Mouse (Mus musculus): ENCODE data around the gene Psip1.
"Not testable (repeated sequence)": the region's sequence is repeated elsewhere in the genome, so short reads cannot be mapped to it uniquely, and the experiment has no call there.

The Psip1 gene

DNA sequence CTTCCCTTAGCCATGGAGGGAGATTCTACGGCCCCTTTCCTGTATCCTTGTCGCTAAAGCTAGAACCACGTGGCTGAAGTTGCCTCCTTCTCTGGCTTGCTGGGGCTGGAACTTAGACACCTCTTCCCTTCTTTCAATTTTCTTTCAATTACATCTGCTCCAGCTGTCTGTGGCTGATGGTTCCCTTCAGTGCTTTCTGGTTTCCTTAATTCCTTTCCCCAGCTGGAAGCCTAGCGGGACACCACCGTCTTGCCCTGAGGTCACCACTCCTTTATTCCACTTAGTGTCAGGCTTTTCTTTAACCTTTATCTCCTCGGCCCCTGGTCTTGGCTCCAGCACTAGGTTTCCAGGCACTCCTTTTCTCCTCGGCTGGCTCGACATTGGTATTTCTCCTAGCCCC lies 24.8 kb upstream of the Psip1 start:
- in situ Hi-C loops (cut with MboI, MseI) = no loop called here

DNA sequence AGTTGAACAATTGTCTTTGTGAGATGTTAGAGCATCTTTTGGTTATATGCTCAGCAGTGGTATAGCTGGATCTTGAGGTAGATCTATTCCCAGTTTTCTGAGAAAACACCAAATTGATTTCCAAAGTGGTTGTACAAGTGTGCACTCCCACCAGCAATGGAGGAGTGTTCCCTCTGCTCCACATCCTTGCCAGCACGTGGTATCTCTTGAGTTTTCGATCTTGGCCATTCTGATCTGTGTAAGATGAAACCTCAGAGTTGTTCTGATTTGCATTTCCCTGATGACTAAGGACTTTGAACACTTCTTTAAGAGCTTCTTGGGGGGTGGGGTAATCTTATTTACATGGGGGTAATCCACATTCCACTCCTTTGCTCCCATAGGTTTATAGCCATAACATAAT lies 23.3 kb upstream of the Psip1 start:
- in situ Hi-C loops (cut with MboI, MseI) = no loop called here

DNA sequence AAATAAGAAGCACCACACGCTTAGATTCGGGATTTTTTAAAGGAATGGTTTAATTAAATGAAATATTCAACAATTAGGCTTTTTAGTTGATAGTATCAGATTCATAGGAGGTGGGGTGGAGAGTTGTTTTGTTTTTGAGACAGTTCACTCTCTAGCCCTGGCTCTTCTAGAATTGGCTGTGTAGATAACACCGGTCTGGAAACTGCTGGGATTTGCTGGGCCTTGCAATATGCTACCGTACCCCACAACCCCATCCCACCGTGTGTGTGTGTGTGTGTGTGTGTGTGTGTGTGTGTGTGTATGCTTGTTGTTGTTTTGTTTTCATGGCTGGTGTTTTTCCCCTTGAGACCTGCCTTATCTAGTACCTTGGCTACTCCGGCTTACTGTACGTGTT lies 14.8 kb upstream of the Psip1 start:
- in situ Hi-C loops (cut with MboI, MseI) = no loop called here

DNA sequence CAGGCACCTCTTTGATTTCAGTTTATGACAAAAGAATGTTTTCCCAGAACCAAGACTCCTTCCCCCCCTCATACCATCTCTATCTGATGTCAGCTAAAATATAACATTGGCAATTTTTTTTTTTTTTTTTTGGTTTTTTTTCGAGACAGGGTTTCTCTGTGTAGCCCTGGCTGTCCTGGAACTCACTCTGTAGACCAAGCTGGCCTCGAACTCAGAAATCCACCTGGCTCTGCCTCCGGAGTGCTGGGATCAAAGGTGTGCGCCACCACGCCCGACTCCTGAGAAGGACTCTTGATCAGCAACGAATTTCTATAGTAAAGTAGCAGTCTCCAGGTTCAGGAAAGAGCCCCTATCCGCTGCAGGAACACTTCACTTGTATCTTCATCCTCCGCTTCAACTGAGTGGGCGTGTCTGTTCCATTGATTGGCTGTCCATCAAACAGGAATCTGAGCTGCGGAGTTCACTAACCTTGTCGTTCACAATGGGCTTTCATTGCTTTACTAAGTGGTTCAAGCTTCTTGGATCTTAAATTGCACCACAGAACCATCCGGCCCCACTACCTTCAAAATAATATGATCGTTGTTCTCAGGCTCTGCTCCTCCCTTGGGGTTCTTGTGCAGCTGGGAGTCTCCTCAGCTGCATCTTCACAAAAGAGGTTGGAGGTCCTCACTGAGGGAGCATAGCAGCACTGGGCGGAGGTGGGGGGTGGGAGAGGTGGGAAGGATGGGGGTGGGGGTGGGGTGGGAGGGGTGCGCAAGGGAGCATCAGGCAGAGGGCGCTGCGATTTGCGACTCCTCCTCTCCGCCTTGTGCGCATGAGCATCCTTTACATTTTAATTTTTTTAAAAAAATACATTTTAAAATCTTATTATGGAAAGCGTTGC lies 14.1 kb upstream of the Psip1 start:
- in situ Hi-C loops (cut with MboI, MseI) = no loop called here

DNA sequence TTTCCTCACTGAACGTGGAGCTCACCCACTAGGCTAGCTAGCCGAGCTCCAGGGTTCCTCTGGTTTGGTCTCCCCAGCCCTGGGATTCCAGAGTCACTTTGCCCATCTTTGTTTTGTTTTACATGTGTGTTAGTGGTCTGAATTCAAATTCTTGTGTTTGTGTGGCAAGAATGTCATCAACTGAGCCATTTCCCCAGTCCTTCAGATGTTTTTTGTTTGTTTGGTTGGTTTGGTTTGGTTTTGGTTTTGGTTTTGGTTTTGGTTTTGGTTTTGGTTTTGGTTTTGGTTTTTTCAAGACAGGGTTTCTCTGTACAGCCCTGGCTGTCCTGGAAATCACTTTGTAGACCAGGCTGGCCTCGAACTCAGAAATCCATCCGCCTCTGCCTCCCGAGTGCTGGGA lies 10.8 kb upstream of the Psip1 start:
- in situ Hi-C loops (cut with MboI, MseI) = not testable (repeated sequence)

DNA sequence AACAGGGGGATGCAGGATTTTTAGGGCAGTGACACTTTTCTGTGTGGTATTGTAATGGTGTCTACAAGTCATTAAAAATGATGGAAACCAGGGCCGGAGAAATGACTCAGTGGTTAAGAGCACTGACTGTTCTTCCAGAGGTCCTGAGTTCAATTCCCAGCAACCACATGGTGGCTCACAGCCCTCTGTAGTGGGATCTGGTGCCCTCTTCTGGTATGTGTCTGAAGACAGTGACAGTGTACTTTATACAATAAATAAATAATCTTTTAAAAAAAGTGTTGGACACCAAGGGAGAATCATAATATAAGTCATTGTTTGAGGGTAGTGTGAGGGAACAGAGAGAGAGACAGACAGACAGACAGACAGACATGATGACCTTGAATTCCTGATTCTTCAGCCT lies 6.9 kb upstream of the Psip1 start:
- in situ Hi-C loops (cut with MboI, MseI) = no loop called here

DNA sequence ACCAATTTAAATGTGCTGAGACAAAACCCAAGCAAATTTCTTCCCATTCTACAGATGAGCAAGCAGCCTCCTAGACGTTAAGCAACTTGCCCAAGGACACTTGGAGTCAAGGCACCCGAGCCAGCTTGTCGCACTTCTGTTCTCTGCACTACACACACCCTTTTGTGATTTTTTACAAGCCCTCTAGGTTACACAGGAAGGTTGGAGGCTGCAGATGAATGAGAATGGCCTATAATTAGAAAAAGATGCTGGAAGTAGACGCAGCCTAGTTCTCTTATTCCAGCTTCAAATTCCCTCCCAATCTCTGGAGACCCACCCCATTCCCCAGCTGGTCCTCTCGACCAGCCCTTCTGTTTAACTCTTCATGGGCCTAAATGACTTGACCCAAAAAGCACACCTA lies 2.9 kb upstream of the Psip1 start:
- in situ Hi-C loops (cut with MboI, MseI) = no loop called here

DNA sequence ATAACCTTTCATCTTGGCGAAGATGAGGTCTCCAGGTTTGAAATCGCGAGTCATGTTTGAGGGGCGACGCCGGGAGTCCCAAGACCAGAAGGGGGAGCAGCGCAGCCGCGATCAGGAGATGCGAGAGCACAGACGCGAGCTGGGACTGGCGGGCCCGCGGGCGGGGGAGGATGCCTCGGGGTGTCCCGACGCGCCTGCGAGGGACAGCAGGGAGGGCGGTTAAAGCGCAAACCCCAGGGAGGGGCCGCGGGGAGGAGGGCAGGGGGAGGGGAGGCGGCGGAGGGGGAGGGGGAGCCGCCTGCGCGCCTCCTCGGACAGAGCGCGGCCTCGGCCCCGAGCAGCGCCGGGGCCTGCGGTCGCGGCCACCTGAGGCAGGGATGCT lies 533 bp downstream of the Psip1 start:
- in situ Hi-C loops (cut with MboI, MseI) = no loop called here

DNA sequence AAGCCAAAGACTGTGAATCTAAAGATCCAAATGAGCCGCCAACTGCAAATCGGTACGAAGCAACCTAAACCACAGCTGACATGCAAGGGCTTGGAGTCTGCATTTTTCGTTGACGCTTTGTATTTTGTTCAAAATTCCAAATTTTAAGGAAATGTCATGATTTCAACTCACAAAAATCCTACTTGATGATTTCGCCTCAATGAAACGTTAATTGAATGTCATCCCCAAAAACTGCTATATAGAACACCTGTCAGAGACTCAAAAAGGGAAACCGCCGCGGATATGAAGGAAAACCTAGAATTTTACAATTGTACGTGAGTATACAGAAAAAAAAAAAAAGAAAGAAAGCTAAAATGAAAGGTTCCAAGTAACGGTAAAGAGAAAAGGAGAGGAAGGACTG lies 1.0 kb downstream of the Psip1 start:
- in situ Hi-C loops (cut with MboI, MseI) = no loop called here

DNA sequence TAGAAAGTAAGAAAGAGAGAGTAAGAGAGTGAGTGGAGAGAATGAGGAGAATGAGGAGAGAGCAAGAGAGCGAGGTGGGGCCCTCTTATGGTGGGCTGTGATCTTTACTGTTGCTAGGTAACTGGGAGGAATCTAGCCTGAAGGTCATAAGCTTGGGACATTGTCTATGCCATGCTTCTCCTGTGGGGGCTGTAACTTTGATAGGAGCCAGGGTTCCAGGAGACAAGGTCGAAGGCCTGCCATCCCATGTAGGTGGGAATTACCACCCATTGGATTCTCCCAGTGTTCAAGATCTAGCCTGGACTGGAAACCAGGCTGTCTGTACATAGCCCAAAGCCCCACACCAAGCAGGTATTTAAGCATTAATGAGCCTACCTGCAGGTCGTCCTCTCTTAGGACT lies 18.1 kb downstream of the Psip1 start:
- in situ Hi-C loops (cut with MboI, MseI) = no loop called here

DNA sequence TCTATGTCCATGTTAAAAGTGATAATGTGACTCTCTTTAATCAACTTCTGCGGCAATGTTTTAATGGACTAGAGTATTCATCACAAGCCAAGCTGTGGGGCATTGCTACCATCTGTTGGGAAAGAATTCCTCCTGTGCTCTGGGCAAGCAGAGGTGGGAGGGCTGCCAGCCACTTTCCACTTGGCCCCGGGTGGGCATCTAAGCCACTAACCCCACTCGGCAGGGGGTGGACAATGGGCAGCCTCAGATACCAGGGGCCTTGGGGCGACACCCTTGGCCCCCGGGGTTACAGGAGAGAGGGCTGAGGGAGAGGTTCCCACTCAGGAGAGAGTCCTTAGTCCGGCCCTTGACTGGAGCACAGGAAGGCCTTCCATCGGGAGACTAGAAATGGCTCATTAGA lies 18.6 kb downstream of the Psip1 start:
- in situ Hi-C loops (cut with MboI, MseI) = no loop called here

DNA sequence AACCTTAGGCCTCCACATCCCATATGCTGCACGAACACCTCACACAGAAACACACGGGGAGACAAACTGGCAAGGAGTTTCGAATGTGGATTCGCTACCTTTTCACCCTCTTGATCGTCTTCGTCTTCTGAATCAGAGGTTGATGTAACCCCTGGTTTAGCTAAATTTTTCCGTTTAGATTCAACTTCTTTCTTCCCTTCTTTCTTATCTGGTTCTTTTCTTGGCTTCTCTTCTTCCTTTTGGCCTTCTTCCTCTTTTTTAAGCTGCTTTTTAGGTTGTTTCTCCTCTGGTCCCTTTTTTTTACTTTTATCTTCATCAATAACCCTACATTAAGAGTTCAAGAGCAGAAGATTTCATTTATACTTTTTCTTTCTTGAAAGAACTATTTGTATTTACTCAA lies 21.4 kb downstream of the Psip1 start:
- in situ Hi-C loops (cut with MboI, MseI) = no loop called here

DNA sequence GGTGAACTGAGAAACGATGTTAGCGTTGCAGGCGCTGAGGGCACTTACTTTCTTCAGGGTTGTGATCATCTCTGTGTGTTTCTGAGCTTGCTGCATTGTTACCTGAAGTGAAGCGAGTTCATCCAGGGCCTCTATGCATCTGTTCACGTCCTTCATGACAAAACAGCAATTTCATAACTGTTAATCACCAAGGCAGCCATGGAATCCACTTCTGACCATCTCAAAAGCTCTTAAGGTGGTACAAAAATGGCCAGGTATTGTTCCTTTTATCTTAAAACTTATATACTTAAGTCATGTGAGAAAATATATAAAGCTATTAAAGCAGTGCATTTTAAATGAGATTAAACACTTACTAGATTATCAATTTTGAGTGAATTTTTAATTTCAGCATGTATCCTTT lies 26.2 kb downstream of the Psip1 start:
- in situ Hi-C loops (cut with MboI, MseI) = no loop called here

DNA sequence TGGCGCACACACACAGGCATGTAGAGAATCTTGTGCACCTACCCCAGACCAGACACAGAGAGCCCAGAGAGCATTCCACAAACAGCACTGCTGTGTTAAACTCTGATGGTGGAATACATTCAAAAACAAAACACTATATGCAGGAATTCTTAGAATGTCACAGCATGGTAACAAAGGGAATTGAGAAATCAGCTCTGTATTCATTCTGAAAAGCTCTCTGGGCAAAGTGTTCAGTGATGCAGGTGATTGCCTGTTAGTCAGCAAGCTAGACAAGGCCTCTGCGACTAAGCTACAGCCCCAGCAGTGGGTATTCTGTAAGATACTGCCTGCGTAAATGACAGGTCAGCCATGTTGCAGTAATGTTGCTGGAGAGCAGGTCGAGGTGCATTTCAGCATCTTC lies 35.5 kb downstream of the Psip1 start:
- in situ Hi-C loops (cut with MboI, MseI) = no loop called here

DNA sequence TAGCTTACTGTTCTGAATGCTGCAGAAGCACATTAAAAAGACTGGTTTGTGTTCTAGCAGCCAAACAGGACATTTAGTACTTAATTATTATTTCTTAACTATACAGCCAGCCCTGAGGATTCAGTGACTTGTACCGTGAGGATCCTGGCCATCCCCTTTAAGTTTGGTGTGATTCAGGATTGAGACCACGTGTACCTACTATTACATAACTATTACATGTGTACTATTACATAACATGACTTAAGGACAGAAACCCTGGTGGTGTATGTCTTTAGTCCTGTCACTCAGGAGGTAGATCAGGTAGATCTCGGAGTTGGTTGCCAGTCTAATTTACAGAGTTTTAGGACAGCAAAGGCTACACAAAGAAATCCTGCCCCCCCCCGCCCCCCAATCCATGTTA lies 45.2 kb downstream of the Psip1 start:
- in situ Hi-C loops (cut with MboI, MseI) = no loop called here

DNA sequence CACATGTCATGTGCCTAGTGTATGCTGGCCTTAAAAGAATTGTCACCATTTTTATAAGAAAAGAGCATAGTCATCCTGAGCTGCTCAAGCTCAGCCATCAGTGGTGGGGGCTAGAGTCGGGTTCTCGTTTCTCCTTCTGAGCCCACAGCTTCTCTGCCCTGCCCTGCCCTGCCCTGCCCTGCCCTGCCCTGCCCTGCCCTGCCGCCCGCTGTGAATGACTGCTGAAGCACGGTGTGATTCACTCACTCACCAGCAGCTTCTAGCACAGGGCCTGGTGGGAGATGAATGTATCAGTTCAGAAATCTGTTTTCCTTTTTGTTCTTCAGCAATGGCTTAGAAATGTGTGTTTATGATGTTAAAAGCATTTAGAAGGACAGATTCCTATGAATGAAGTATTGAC lies 47.2 kb downstream of the Psip1 start:
- in situ Hi-C loops (cut with MboI, MseI) = no loop called here

DNA sequence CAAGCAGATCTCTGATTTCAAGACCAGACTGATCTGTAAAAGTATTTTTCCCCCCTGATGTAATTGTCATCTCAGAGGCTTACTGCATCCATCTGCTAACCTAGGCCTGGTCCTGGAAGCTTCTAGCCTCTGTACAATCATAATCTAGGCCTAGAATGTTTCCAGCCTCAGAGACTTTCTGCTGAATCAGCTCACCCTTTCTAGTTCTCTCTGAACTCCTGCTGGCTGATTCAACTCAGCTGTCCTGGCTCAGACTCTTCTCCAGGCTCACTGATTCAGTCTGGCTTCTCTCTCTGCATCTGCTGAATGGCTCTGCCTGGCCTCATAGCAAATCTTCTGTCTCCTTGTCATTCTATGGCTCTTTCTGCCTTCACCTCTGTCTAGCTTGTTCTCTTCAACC lies 48.1 kb downstream of the Psip1 start:
- in situ Hi-C loops (cut with MboI, MseI) = no loop called here

DNA sequence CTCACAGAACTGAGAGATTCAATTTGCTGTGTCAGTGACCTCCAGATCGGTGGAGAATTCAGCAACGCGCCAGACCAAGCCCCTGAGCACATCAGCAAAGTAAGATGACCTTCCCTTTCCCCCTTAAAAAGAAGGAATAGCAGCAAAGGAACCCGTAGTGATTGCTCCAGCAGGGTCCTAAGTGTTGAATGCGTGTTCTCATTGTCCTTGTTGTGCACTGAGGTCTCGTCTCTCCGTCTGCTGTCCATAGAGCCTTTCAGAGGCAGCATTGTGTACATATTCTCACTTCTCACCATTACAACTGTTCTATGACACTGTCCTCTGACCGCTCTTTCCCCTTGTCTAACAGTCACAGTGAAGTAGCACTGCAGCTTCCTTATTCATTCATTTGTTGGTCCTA lies 49.9 kb downstream of the Psip1 start:
- in situ Hi-C loops (cut with MboI, MseI) = no loop called here

DNA sequence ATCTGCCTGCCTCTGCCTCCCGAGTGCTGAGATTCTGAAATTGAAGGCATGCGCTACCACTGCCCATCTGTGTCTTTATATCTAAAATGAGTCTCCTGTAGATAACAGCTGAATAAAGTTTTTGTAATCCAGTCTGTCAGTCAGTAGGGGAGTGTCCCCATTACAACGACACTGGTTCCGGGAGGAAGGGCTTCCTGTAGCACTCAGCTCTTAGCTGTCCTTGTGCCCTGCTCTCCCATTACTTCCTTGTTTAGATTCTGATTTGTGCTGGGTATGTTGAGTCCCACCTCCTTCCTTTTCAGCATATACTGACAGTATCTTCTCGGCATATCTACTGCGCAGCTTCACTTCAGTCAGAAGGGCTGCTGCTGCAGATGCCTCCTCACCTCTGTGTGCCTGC lies 53.4 kb downstream of the Psip1 start:
- in situ Hi-C loops (cut with MboI, MseI) = no loop called here

DNA sequence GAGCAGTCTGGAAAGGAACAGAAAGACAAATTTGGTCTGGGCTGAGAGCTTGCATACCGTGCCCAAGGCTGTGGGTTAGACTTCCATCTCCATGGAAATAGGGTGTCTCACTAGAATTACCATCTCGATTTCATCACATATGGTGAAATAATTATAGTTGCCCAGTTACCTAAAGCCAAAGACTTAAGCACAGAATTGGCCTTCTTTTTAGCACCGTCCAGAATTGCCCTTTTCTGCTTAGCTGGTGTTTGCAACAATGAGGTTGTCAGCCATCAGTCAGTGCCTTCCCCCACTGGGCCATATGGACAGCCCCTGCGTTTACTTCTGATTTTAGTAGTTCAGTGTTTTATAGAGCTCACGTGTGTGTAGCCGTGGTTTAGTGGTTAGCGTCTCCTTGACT lies 54.3 kb downstream of the Psip1 start:
- in situ Hi-C loops (cut with MboI, MseI) = no loop called here

DNA sequence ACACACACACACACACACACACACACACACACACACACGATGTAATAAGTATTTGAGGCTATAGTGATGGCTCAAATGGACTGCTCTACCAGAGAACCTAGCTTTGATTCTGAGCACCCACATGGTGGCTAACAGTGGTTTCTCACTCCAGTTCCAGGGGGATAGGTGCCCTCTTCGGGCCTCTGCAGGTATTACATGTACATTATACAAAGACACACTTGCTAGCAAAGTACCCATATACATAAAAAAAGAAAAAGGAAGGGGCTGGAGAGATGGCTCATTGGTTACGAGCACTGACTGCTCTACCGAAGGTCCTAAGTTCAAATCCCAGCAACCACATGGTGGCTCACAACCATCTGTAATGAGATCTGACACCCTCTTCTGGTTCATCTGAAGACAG lies 57.4 kb downstream of the Psip1 start:
- in situ Hi-C loops (cut with MboI, MseI) = no loop called here

DNA sequence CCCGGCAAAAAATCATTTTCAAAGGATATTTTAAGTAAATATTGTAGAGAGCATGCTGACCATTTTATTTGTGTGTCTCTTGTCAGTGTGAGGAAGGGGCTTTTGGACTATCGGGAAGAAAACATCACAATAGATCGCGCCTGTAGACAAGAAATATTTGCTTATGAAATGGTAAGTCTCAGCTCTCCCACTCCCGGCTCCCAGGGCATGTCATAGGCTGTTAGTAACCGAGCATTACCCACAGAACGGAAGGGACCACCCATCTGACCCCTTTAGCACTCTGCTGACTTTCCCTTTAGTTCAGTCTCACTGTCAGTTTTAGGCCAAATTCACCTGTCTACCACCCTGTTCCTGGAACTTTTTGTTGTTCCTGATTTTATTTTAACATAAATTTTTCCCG lies 58.6 kb downstream of the Psip1 start:
- in situ Hi-C loops (cut with MboI, MseI) = no loop called here

DNA sequence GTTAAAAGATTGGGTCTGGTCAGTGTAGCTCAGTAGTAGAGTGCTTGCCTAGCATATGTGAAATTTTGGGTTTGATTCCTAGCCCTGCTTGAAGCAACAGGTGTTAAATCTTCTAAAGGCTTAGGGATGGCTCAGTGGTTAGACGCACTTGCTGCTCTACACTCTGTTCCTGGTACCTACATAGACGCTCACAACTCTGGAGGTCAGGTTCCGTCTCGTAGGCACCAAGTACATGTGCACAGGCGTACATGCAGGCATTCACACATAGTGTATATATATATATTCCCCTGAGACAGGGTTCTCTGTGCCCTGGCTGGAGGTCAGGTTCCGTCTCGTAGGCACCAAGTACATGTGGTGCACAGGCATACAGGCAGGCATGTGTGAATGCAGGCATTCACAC lies 59.1 kb downstream of the Psip1 start:
- in situ Hi-C loops (cut with MboI, MseI) = no loop called here

DNA sequence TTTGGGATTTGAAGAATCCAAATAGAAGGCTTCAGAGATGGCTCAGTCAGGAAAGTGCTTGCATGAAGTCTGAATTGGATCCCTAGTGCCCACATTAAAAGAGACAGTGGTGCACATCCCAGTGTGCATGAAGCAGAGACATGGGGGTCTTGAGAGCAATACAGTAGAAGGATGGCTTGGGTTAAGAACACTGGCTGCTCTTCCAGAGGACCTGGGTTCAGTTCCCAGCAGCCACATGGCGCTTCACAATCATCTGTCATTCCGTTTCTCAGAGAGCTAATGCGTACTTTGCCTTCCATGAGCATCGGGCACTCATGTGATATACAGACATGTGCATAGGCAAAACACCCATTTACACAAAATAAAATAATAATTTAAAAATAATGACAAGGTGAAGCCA lies 61.1 kb downstream of the Psip1 start:
- in situ Hi-C loops (cut with MboI, MseI) = no loop called here
